Mouse (Mus musculus) common myeloid progenitor, adult 5-6 weeks (primary cell): ENCODE data around the gene Bmp8b. TPM values are rescaled to one million over a fixed set of nuclear protein-coding genes. Genes with fewer than 3 reads are reported as not detected.
A peak's percentile ranks its signal among the peaks of the same experiment; 100 is the strongest.
"Not testable (repeated sequence)": the region's sequence is repeated elsewhere in the genome, so short reads cannot be mapped to it uniquely, and the experiment has no call there.

ENCODE experiments used
- ATAC-seq: replicated peaks from 2 replicates; pipeline ENCODE4 v1.8.0; 2016; ENCODE audit warnings: low read depth, mild to moderate bottlenecking, moderate TSS enrichment, inconsistent platforms; ENCODE audit not compliant: poor library complexity, severe bottlenecking
- total RNA-seq: library from RNA; stranded (forward); fragments of 200-1000, 187-1606 nt; gene quantifications from 2 replicates; pipeline ENCODE4 v1.2.3, GENCODE M21; 2017

Gene Bmp8b
- total RNA-seq = not detected in 2 replicates

- no peak; the same call in 1 of the 2 replicates for ATAC-seq
Observed at GRCm38 (mm10) chr4:123104651-123105450, at the start of gene Bmp8b. Gene Bmp8b (plus strand): TSS chr4:123105165.

- no peak for ATAC-seq
Observed at GRCm38 (mm10) chr4:123056560-123057109, 48.3 kb upstream of the Bmp8b start.

- no peak for ATAC-seq
Observed at GRCm38 (mm10) chr4:123057957-123058356, 47.0 kb upstream of the Bmp8b start.

- ATAC-seq = no peak
Observed at GRCm38 (mm10) chr4:123061744-123062143, 43.2 kb upstream of the Bmp8b start.

- ATAC-seq = no peak
Observed at GRCm38 (mm10) chr4:123068646-123069045, 36.3 kb upstream of the Bmp8b start.

GRCm38 (mm10) chr4:123071266-123071966 is 33.5 kb upstream of the Bmp8b start:
- ATAC-seq = peak; percentile 100

GRCm38 (mm10) chr4:123076928-123077327 is 28.0 kb upstream of the Bmp8b start:
- no peak for ATAC-seq

GRCm38 (mm10) chr4:123078231-123078630 is 26.7 kb upstream of the Bmp8b start:
- ATAC-seq = no peak

- no peak for ATAC-seq
Observed at GRCm38 (mm10) chr4:123080791-123081190, 24.2 kb upstream of the Bmp8b start.

GRCm38 (mm10) chr4:123082283-123083163 is 22.4 kb upstream of the Bmp8b start:
- peak; percentile 92 for ATAC-seq

- no peak for ATAC-seq
Observed at GRCm38 (mm10) chr4:123083323-123083902, 21.6 kb upstream of the Bmp8b start.

GRCm38 (mm10) chr4:123085290-123085689 is 19.7 kb upstream of the Bmp8b start:
- no peak for ATAC-seq

GRCm38 (mm10) chr4:123086381-123086780 is 18.6 kb upstream of the Bmp8b start:
- ATAC-seq = no peak

GRCm38 (mm10) chr4:123092621-123093020 is 12.3 kb upstream of the Bmp8b start:
- ATAC-seq = no peak

- no peak for ATAC-seq
Observed at GRCm38 (mm10) chr4:123093064-123093776, 11.7 kb upstream of the Bmp8b start.

- ATAC-seq = no peak
Observed at GRCm38 (mm10) chr4:123093869-123094268, 11.1 kb upstream of the Bmp8b start.

GRCm38 (mm10) chr4:123105451-123105790 is 456 bp downstream of the Bmp8b start:
- no peak for ATAC-seq

- ATAC-seq = not testable (repeated sequence)
Observed at GRCm38 (mm10) chr4:123105929-123106328, 964 bp downstream of the Bmp8b start.

GRCm38 (mm10) chr4:123106864-123107263 is 1.9 kb downstream of the Bmp8b start:
- ATAC-seq = no peak
